In the genomic region with DNA sequence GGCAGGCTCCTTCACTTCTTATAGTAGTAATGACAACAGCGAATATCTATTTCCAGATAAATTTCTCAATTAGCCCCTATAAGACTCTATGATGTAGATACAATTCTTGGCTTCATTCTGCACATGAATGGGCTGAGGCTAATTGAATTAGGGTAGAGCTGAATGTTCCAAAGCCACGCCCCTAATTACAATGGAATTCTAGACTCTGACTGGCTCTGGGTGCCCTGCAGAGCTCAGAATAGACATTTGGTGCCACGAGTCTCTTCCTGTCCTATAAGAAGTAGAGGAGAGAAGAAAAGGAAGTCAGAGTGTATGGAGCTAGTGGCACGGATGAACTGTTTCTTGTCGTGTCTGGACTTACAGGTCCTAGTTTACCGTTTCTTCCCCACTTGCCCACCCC, we compare ENCODE assay signal across 14 mouse cellular contexts.
"Had no signal": no experiment of that assay in that cellular context is flagged by ENCODE, and none has a peak within 500 bp of the region (broad histone marks: within the 10 kb centered on the region; RNA-seq: fewer than 3 reads in every experiment).

No protein-coding gene starts in this region.

- H3K27me3 ChIP-seq: kidney, embryonic 15.5 days; limb, embryonic 13.5 days; neural tube, embryonic 15.5 days had no signal

- H3K9me3 ChIP-seq: kidney, embryonic 15.5 days; limb, embryonic 13.5 days; neural tube, embryonic 15.5 days had no signal

- H3K4me2 ChIP-seq: kidney, embryonic 15.5 days; limb, embryonic 13.5 days; neural tube, embryonic 15.5 days had no signal

- H3K4me3 ChIP-seq: kidney, embryonic 15.5 days; limb, embryonic 13.5 days; myocyte; neural tube, embryonic 15.5 days had no signal

- H3K36me3 ChIP-seq: kidney, embryonic 15.5 days; limb, embryonic 13.5 days; neural tube, embryonic 15.5 days had no signal

- DNase-seq: kidney, adult 2 months; kidney, postnatal 14 days; layer of hippocampus, postnatal 36 days; left cerebral cortex, postnatal 4 days; lung, adult 18-20 months; midbrain, embryonic 14.5 days; right cerebral cortex, postnatal 4 days; spleen, adult 18-20 months; thymus, postnatal 4 days had no signal

- H3K4me1 ChIP-seq: kidney, embryonic 15.5 days; limb, embryonic 13.5 days had no signal

- H3K9ac ChIP-seq: kidney, embryonic 15.5 days; limb, embryonic 13.5 days; liver, embryonic 14.5 days; neural tube, embryonic 15.5 days had no signal

- H3K27ac ChIP-seq: kidney, embryonic 15.5 days; limb, embryonic 13.5 days; liver, embryonic 14.5 days had no signal
